Mouse (Mus musculus) CD4-positive, CD25-positive, alpha-beta regulatory T cell, adult 2 months (primary cell): ENCODE data around the gene Ppara.

Experiments
- DNase-seq: peaks from one replicate; pipeline ENCODE4 v3.0.0-alpha.2; 2012; ENCODE audit warnings: low read depth, low spot score

Gene Ppara

GRCm38 (mm10) chr15:85705013-85705528 is 29.7 kb upstream of the Ppara start:
- no peak for DNase-seq

- DNase-seq = no peak
These were observed 29.0 kb upstream of the Ppara start for GRCm38 (mm10) chr15:85705566-85706332.

- DNase-seq = no peak
These were observed 28.3 kb upstream of the Ppara start for GRCm38 (mm10) chr15:85706527-85706926.

GRCm38 (mm10) chr15:85707017-85707416 is 27.8 kb upstream of the Ppara start:
- no peak for DNase-seq

GRCm38 (mm10) chr15:85707458-85708030 is 27.2 kb upstream of the Ppara start:
- no peak for DNase-seq

GRCm38 (mm10) chr15:85708217-85708616 is 26.6 kb upstream of the Ppara start:
- DNase-seq = no peak

- peak; percentile 19 for DNase-seq
These were observed 25.9 kb upstream of the Ppara start for GRCm38 (mm10) chr15:85708843-85709242.

GRCm38 (mm10) chr15:85709268-85709973 is 25.4 kb upstream of the Ppara start:
- peak; percentile 85 for DNase-seq

GRCm38 (mm10) chr15:85710179-85710578 is 24.6 kb upstream of the Ppara start:
- DNase-seq = peak; percentile 90

- DNase-seq = no peak
These were observed 23.9 kb upstream of the Ppara start for GRCm38 (mm10) chr15:85710641-85711580.

- peak; percentile 58 for DNase-seq
These were observed 22.1 kb upstream of the Ppara start for GRCm38 (mm10) chr15:85712565-85713168.

- no peak for DNase-seq
These were observed 21.4 kb upstream of the Ppara start for GRCm38 (mm10) chr15:85713417-85713816.

- no peak for DNase-seq
These were observed 19.7 kb upstream of the Ppara start for GRCm38 (mm10) chr15:85715059-85715458.

GRCm38 (mm10) chr15:85716045-85716444 is 18.7 kb upstream of the Ppara start:
- DNase-seq = peak; percentile 88

- DNase-seq = no peak
These were observed 18.2 kb upstream of the Ppara start for GRCm38 (mm10) chr15:85716591-85716990.

GRCm38 (mm10) chr15:85717008-85717407 is 17.8 kb upstream of the Ppara start:
- DNase-seq = no peak

- DNase-seq = no peak
These were observed 17.0 kb upstream of the Ppara start for GRCm38 (mm10) chr15:85717800-85718199.

GRCm38 (mm10) chr15:85719017-85719416 is 15.8 kb upstream of the Ppara start:
- DNase-seq = no peak

GRCm38 (mm10) chr15:85720366-85720841 is 14.4 kb upstream of the Ppara start:
- DNase-seq = no peak

GRCm38 (mm10) chr15:85724271-85725165 is 10.3 kb upstream of the Ppara start:
- DNase-seq = no peak
